Mouse (Mus musculus): ENCODE measurements around the gene Astn2.

- TF ChIP-seq POLR2A (IDR thresholded peaks at IDR 0.05; ENCODE audit: borderline replicate concordance, control insufficient read depth, low read depth, low read length), result no peak
- no peak for TF ChIP-seq CTCF (IDR thresholded peaks at IDR 0.05; ENCODE audit: control insufficient read depth, insufficient read depth, low read length)
Measured at GRCm38 (mm10) chr4:66370557-66371071, 33.8 kb downstream of the Astn2 start.

All from bone marrow, adult 2 months (tissue).